Mouse (Mus musculus) granulocyte monocyte progenitor cell, adult 5-6 weeks (primary cell): ENCODE results near the gene Sf3b2. TPM values are rescaled to one million over a fixed set of nuclear protein-coding genes. Genes with fewer than 3 reads are reported as not detected.
A peak's percentile ranks its signal among the peaks of the same experiment; 100 is the strongest.
"Not testable (repeated sequence)": the region's sequence is repeated elsewhere in the genome, so short reads cannot be mapped to it uniquely, and the experiment has no call there.

Source experiments
- ATAC-seq: replicated peaks from 2 replicates; pipeline ENCODE4 v1.8.0; 2016; ENCODE audit warnings: mild to moderate bottlenecking, moderate TSS enrichment, inconsistent platforms; ENCODE audit not compliant: poor library complexity, severe bottlenecking
- total RNA-seq, 2 experiments: library from RNA; stranded (forward) in 1 of 2; stranded (reverse) in 1 of 2; fragments of 200-712, 200-1000 nt in 1 of 2; fragments of >200 nt in 1 of 2; fragmentation: Nextera tagmentation in 1 of 2; gene quantifications; 2 replicates each; pipeline ENCODE4 v1.2.3; 2014 to 2017

The Sf3b2 gene
- total RNA-seq, 2 experiments from 2014 or later = 181 to 247 TPM

- no peak for ATAC-seq
Observed at GRCm38 (mm10) chr19:5274641-5275040, 20.6 kb downstream of the Sf3b2 start.

- no peak for ATAC-seq
Observed at GRCm38 (mm10) chr19:5273916-5274315, 21.3 kb downstream of the Sf3b2 start.

- ATAC-seq = peak; percentile 81
Observed at GRCm38 (mm10) chr19:5272801-5273733, 22.2 kb downstream of the Sf3b2 start, which contains the start of gene Pacs1. Gene Pacs1 (minus strand): TSS chr19:5273119.

- ATAC-seq = 0 out of 2 replicates have a peak, but pooled peaks have one; percentile 6
Observed at GRCm38 (mm10) chr19:5272326-5272795, 22.9 kb downstream of the Sf3b2 start.

GRCm38 (mm10) chr19:5271430-5271829 is 23.8 kb downstream of the Sf3b2 start:
- ATAC-seq = no peak

- no peak for ATAC-seq
Observed at GRCm38 (mm10) chr19:5269392-5269791, 25.9 kb downstream of the Sf3b2 start.

GRCm38 (mm10) chr19:5268875-5269274 is 26.4 kb downstream of the Sf3b2 start:
- ATAC-seq = no peak

GRCm38 (mm10) chr19:5268017-5268416 is 27.2 kb downstream of the Sf3b2 start:
- no peak for ATAC-seq

- ATAC-seq = no peak
Observed at GRCm38 (mm10) chr19:5267015-5267414, 28.2 kb downstream of the Sf3b2 start.

GRCm38 (mm10) chr19:5257140-5257539 is 38.1 kb downstream of the Sf3b2 start:
- ATAC-seq = peak; percentile 84

- not testable (repeated sequence) for ATAC-seq
Observed at GRCm38 (mm10) chr19:5236981-5237380, 58.3 kb downstream of the Sf3b2 start.

- ATAC-seq = no peak
Observed at GRCm38 (mm10) chr19:5232696-5233095, 62.6 kb downstream of the Sf3b2 start.

- ATAC-seq = no peak
Observed at GRCm38 (mm10) chr19:5230110-5230509, 65.1 kb downstream of the Sf3b2 start.

GRCm38 (mm10) chr19:5224624-5225023 is 70.6 kb downstream of the Sf3b2 start:
- no peak for ATAC-seq

- ATAC-seq = no peak
Observed at GRCm38 (mm10) chr19:5224077-5224476, 71.2 kb downstream of the Sf3b2 start.

Other genes with a start within 250 kb of the Sf3b2 start
- not detected in 2 replicates for gene Rin1, start 245.0 kb downstream of the Sf3b2 start, total RNA-seq (2014; fragmentation: Nextera tagmentation)
- 0.21 and 1.0 TPM in 2 replicates for gene Rin1, start 245.0 kb downstream of the Sf3b2 start, total RNA-seq (2017)
- gene Cd248, start 227.4 kb downstream of the Sf3b2 start, total RNA-seq (2014; fragmentation: Nextera tagmentation) = not detected in 2 replicates
- not detected in 2 replicates for gene Cd248, start 227.4 kb downstream of the Sf3b2 start, total RNA-seq (2017)
- gene Tmem151a, start 209.9 kb downstream of the Sf3b2 start, total RNA-seq (2014; fragmentation: Nextera tagmentation) = 5.1 TPM in 1 of 2 replicates, not detected in the other
- gene Tmem151a, start 209.9 kb downstream of the Sf3b2 start, total RNA-seq (2017) = 0.62 TPM in 1 of 2 replicates, not detected in the other
- gene Yif1a, start 206.9 kb downstream of the Sf3b2 start, total RNA-seq (2014; fragmentation: Nextera tagmentation) = 37.3 and 51.9 TPM in 2 replicates
- 14.6 and 17.2 TPM in 2 replicates for gene Yif1a, start 206.9 kb downstream of the Sf3b2 start, total RNA-seq (2017)
- gene Cnih2, start 196.9 kb downstream of the Sf3b2 start, total RNA-seq (2014; fragmentation: Nextera tagmentation) = not detected in 2 replicates
- not detected in 2 replicates for gene Cnih2, start 196.9 kb downstream of the Sf3b2 start, total RNA-seq (2017)
- 99.2 and 105 TPM in 2 replicates for gene Rab1b, start 188.4 kb downstream of the Sf3b2 start, total RNA-seq (2014; fragmentation: Nextera tagmentation)
- 100 and 101 TPM in 2 replicates for gene Rab1b, start 188.4 kb downstream of the Sf3b2 start, total RNA-seq (2017)
- 6.1 and 10.9 TPM in 2 replicates for gene Klc2, start 176.9 kb downstream of the Sf3b2 start, total RNA-seq (2014; fragmentation: Nextera tagmentation)
- 3.0 and 3.9 TPM in 2 replicates for gene Klc2, start 176.9 kb downstream of the Sf3b2 start, total RNA-seq (2017)
- gene Pacs1, start 22.3 kb downstream of the Sf3b2 start, total RNA-seq (2014; fragmentation: Nextera tagmentation) = 13.5 and 22.1 TPM in 2 replicates
- 6.5 and 8.0 TPM in 2 replicates for gene Pacs1, start 22.3 kb downstream of the Sf3b2 start, total RNA-seq (2017)
- not detected in 2 replicates for gene Gal3st3, start 2.9 kb upstream of the Sf3b2 start, total RNA-seq (2014; fragmentation: Nextera tagmentation)
- not detected in 2 replicates for gene Gal3st3, start 2.9 kb upstream of the Sf3b2 start, total RNA-seq (2017)
- not detected in 2 replicates for gene Catsper1, start 40.3 kb upstream of the Sf3b2 start, total RNA-seq (2014; fragmentation: Nextera tagmentation)
- not detected in 2 replicates for gene Catsper1, start 40.3 kb upstream of the Sf3b2 start, total RNA-seq (2017)
- gene Cst6, start 54.1 kb upstream of the Sf3b2 start, total RNA-seq (2014; fragmentation: Nextera tagmentation) = not detected in 2 replicates
- gene Cst6, start 54.1 kb upstream of the Sf3b2 start, total RNA-seq (2017) = not detected in 2 replicates
- gene Eif1ad, start 71.3 kb upstream of the Sf3b2 start, total RNA-seq (2014; fragmentation: Nextera tagmentation) = 52.8 and 54.1 TPM in 2 replicates
- 69.4 and 72.2 TPM in 2 replicates for gene Eif1ad, start 71.3 kb upstream of the Sf3b2 start, total RNA-seq (2017)
- 526 and 559 TPM in 2 replicates for gene Banf1, start 71.7 kb upstream of the Sf3b2 start, total RNA-seq (2014; fragmentation: Nextera tagmentation)
- 84.9 and 130 TPM in 2 replicates for gene Banf1, start 71.7 kb upstream of the Sf3b2 start, total RNA-seq (2017)
- gene Sart1, start 93.2 kb upstream of the Sf3b2 start, total RNA-seq (2014; fragmentation: Nextera tagmentation) = 86.2 and 138 TPM in 2 replicates
- 63.2 and 78.7 TPM in 2 replicates for gene Sart1, start 93.2 kb upstream of the Sf3b2 start, total RNA-seq (2017)
- gene Tsga10ip, start 107.1 kb upstream of the Sf3b2 start, total RNA-seq (2014; fragmentation: Nextera tagmentation) = not detected in 2 replicates
- 1.9 TPM in 1 of 2 replicates, not detected in the other for gene Tsga10ip, start 107.1 kb upstream of the Sf3b2 start, total RNA-seq (2017)
- gene Drap1, start 129.5 kb upstream of the Sf3b2 start, total RNA-seq (2014; fragmentation: Nextera tagmentation) = 160 and 218 TPM in 2 replicates
- 119 and 145 TPM in 2 replicates for gene Drap1, start 129.5 kb upstream of the Sf3b2 start, total RNA-seq (2017)
- 30.1 and 32.7 TPM in 2 replicates for gene AI837181, start 129.7 kb upstream of the Sf3b2 start, total RNA-seq (2014; fragmentation: Nextera tagmentation)
- gene AI837181, start 129.7 kb upstream of the Sf3b2 start, total RNA-seq (2017) = 10.9 and 12.2 TPM in 2 replicates
- 0.32 TPM in 1 of 2 replicates, not detected in the other for gene Fosl1, start 152.1 kb upstream of the Sf3b2 start, total RNA-seq (2014; fragmentation: Nextera tagmentation)
- gene Fosl1, start 152.1 kb upstream of the Sf3b2 start, total RNA-seq (2017) = 0.57 TPM in 1 of 2 replicates, not detected in the other
- 0.68 and 1.9 TPM in 2 replicates for gene Ccdc85b, start 162.4 kb upstream of the Sf3b2 start, total RNA-seq (2014; fragmentation: Nextera tagmentation)
- gene Ccdc85b, start 162.4 kb upstream of the Sf3b2 start, total RNA-seq (2017) = 2.5 and 4.1 TPM in 2 replicates
- 33.6 and 94.2 TPM in 2 replicates for gene Fibp, start 165.2 kb upstream of the Sf3b2 start, total RNA-seq (2014; fragmentation: Nextera tagmentation)
- 112 and 122 TPM in 2 replicates for gene Fibp, start 165.2 kb upstream of the Sf3b2 start, total RNA-seq (2017)
- gene Ctsw, start 173.1 kb upstream of the Sf3b2 start, total RNA-seq (2014; fragmentation: Nextera tagmentation) = 1.1 TPM in 1 of 2 replicates, not detected in the other
- gene Ctsw, start 173.1 kb upstream of the Sf3b2 start, total RNA-seq (2017) = not detected in 2 replicates
- not detected in 2 replicates for gene Efemp2, start 178.5 kb upstream of the Sf3b2 start, total RNA-seq (2014; fragmentation: Nextera tagmentation)
- gene Efemp2, start 178.5 kb upstream of the Sf3b2 start, total RNA-seq (2017) = 1.6 TPM in 1 of 2 replicates, not detected in the other
- 23.9 and 39.7 TPM in 2 replicates for gene Mus81, start 192.9 kb upstream of the Sf3b2 start, total RNA-seq (2014; fragmentation: Nextera tagmentation)
- gene Mus81, start 192.9 kb upstream of the Sf3b2 start, total RNA-seq (2017) = 9.4 and 13.5 TPM in 2 replicates
- 1,243 and 1,245 TPM in 2 replicates for gene Cfl1, start 195.0 kb upstream of the Sf3b2 start, total RNA-seq (2014; fragmentation: Nextera tagmentation)
- gene Cfl1, start 195.0 kb upstream of the Sf3b2 start, total RNA-seq (2017) = 1,162 and 1,185 TPM in 2 replicates
- gene 1700020D05Rik, start 208.3 kb upstream of the Sf3b2 start, total RNA-seq (2014; fragmentation: Nextera tagmentation) = 2.8 TPM in 1 of 2 replicates, not detected in the other
- not detected in 2 replicates for gene 1700020D05Rik, start 208.3 kb upstream of the Sf3b2 start, total RNA-seq (2017)
- gene Snx32, start 215.1 kb upstream of the Sf3b2 start, total RNA-seq (2014; fragmentation: Nextera tagmentation) = 4.9 and 5.7 TPM in 2 replicates
- 1.1 and 1.7 TPM in 2 replicates for gene Snx32, start 215.1 kb upstream of the Sf3b2 start, total RNA-seq (2017)